Mouse (Mus musculus): Measurements from ENCODE around the gene Slc30a1. TPM values are rescaled to one million over a fixed set of nuclear protein-coding genes. Genes with fewer than 3 reads are reported as not detected.

Slc30a1 gene
- polyA plus RNA-seq, 1 experiment from 2014 or later = 4.5 TPM

DNA sequence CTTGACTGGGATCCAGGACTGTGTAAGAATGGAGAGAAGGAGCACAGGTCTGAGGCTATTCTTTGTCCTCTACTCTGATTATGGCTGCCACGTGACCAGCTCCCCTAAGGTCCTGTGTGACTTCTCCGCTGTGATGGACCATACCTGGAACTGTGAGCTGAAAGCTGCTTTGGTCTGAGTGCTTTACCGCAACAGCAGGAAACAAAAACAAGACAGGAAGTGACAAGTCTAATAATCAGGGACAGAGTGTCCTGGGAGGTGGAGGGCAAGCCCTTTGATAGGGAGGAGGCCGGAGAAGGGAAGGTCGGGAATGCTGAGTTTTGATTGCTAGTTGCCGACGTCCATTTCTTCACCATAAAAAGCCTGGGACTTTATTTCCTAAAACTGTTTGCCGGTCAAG lies 22.5 kb downstream of the Slc30a1 start:
- Histone ChIP-seq H3K27ac (no peak overlapping the region), H3K4me3 (replicated peaks) (no peak overlapping the region), H3K27me3 (replicated peaks) (no peaks in the 10 kb centered on the region), H3K4me2 (replicated peaks) (no peak overlapping the region), H3K9ac (no peak overlapping the region), H3K9me3 (no peaks in the 10 kb centered on the region), H3K4me1 (replicated peaks) (no peaks in the 10 kb centered on the region), H3K36me3 (no peaks in the 10 kb centered on the region)
- 67% methylated on average over 8 of the region's 8 CpGs for WGBS
- ATAC-seq = no peak

- Histone ChIP-seq H3K4me3 (replicated peaks) (no peak overlapping the region), H3K9me3 (no peaks in the 10 kb centered on the region), H3K36me3 (no peaks in the 10 kb centered on the region), H3K9ac (no peak overlapping the region), H3K27me3 (replicated peaks) (no peaks in the 10 kb centered on the region), H3K4me1 (replicated peaks) (no peaks in the 10 kb centered on the region), H3K27ac (no peak overlapping the region), H3K4me2 (replicated peaks) (no peak overlapping the region)
- ATAC-seq = no peak
- 72% methylated on average over 12 of the region's 12 CpGs for WGBS
These were observed 23.4 kb downstream of the Slc30a1 start for GRCm38 (mm10) chr1:191929897-191930524.

DNA sequence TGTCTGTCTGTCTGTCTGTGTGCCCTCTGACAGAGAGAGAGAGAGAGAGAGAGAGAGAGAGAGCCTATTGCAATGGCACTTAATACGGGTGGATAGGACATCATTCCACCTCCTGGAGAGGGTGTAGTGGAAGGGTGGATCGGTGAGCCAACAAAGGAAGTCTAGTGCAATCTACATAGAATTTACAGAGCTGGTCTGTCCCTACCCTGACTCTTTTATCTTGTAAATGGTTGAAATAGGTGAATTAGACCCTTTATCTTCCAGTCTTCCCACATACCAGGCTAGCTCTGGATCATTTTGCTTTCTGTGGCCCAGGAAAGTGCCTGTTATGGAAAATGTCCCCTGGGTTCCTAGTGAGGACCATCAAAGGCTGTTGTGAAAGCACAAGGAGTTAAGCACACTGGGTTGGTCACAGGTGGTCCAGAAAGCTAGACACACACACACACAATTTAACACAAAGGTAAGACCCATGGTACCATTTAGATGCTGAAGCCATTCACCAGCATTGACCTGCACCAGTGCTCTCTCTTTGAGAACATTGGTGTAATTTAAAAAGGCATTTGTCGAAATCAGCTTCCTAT lies 24.0 kb downstream of the Slc30a1 start:
- H3K4me1 ChIP-seq (replicated peaks) = no peaks in the 10 kb centered on the region
- no peak for ATAC-seq
- H3K36me3 ChIP-seq = no peaks in the 10 kb centered on the region
- H3K9ac ChIP-seq = no peak overlapping the region
- no peaks in the 10 kb centered on the region for H3K27me3 ChIP-seq (replicated peaks)
- H3K4me3 ChIP-seq (replicated peaks) = no peak overlapping the region
- H3K27ac ChIP-seq = no peak overlapping the region
- WGBS = 77% methylated on average over 3 of the region's 3 CpGs
- H3K4me2 ChIP-seq (replicated peaks) = no peak overlapping the region
- no peaks in the 10 kb centered on the region for H3K9me3 ChIP-seq

DNA sequence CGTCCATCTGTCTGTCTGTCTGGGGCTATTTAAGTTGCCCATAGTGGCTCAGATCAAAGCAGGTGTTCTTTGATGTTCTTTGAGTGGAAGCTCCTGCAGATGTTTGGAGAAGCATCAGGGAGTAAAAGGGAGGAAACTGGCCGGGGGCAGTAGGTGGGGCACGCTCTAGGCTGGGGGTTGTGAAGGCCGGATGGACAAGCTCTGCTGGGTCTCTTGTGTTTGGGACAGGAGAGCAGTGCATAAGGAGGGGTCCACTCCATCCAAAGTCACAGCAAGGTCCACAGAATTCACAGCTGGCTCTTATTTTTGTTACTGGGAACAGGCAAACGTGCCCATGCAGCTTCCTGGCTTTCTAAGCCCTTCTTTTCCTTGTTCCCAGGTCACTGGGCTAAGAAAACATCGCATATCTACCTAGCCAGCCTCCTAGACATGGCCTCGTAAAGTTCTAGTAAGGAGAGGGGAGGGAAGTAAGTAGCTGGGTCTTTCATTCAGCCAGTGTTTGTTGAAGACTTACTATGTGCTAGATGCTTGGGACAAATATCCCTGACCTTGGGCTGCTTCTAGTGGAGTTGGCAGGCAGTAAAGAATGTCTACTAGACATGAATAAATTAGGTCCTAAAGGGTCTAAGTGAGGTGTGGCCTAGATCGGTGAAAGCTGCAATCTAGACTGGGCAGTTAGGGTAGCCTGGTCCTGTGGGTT lies 25.9 kb downstream of the Slc30a1 start:
- 59% methylated on average over 8 of the region's 8 CpGs for WGBS

DNA sequence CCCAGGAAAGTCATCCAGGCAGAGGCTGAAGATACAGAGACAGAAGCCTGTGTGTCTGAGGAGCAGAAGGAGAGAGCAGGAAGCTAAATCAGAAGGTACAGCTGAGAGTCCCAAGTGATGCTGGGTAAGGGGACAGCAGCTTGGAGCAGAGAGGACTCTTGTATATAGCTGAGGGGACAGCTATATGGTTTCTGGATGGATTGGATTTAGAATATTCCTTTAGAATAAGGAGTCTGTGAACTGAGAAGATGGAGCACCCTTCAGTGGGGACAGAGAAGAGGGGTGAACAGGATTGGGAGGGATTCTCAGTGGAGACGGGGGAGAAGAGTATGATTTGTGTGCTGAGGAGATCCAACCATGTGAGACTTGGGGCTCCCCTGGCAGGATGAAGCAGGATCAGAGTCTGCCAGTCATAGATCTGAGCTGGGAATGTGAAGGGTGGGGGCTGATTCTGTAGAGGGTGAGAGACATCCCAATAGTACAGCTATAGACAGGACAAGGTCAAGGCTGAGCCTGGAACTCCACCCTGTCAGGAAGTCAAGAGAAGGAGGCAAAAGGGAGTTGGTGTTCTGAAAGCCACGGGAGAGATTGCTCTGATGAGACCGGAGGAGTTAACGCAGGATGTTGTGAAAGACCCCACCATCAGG lies 26.5 kb downstream of the Slc30a1 start:
- Histone ChIP-seq H3K4me1 (replicated peaks) (no peaks in the 10 kb centered on the region), H3K36me3 (no peaks in the 10 kb centered on the region), H3K4me2 (replicated peaks) (no peak overlapping the region), H3K9me3 (no peaks in the 10 kb centered on the region), H3K9ac (no peak overlapping the region), H3K4me3 (replicated peaks) (no peak overlapping the region), H3K27ac (no peak overlapping the region), H3K27me3 (replicated peaks) (no peaks in the 10 kb centered on the region)
- WGBS = 60% methylated on average over 4 of the region's 4 CpGs
- ATAC-seq = peak; percentile 47

More for the DNA sequence above, 25.9 kb downstream of the Slc30a1 start:
- Histone ChIP-seq H3K36me3 (no peaks in the 10 kb centered on the region), H3K4me1 (replicated peaks) (no peaks in the 10 kb centered on the region), H3K27ac (no peak overlapping the region), H3K4me2 (replicated peaks) (no peak overlapping the region), H3K9me3 (no peaks in the 10 kb centered on the region), H3K9ac (no peak overlapping the region), H3K4me3 (replicated peaks) (no peak overlapping the region), H3K27me3 (replicated peaks) (no peaks in the 10 kb centered on the region)
- ATAC-seq = no peak

DNA sequence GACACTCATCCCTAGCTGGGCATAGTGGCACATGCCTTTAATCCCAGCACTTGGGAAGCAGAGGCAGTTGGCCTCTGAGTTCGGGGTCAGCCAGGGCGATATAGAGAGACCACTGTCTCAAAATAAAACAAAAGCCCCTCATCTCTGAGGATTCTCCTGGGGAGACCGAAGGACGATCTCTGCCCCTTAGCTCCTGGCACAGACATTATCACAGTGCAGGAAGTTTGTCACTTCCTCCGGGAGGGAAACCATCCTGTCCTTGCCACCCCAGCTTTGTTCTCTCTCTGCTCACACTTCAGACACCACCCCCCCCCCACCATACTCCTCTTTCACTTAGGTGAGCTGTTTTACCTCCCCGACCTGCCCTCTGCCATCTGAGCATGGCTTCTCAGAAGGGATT lies 37.1 kb downstream of the Slc30a1 start:
- Histone ChIP-seq H3K36me3 (no peaks in the 10 kb centered on the region), H3K9ac (no peak overlapping the region), H3K4me2 (replicated peaks) (no peak overlapping the region), H3K4me3 (replicated peaks) (no peak overlapping the region), H3K9me3 (no peaks in the 10 kb centered on the region), H3K27me3 (replicated peaks) (no peaks in the 10 kb centered on the region), H3K4me1 (replicated peaks) (peaks cover 6% of the 10 kb centered on the region), H3K27ac (no peak overlapping the region)
- ATAC-seq = no peak
- WGBS = 75% methylated on average over 6 of the region's 6 CpGs

DNA sequence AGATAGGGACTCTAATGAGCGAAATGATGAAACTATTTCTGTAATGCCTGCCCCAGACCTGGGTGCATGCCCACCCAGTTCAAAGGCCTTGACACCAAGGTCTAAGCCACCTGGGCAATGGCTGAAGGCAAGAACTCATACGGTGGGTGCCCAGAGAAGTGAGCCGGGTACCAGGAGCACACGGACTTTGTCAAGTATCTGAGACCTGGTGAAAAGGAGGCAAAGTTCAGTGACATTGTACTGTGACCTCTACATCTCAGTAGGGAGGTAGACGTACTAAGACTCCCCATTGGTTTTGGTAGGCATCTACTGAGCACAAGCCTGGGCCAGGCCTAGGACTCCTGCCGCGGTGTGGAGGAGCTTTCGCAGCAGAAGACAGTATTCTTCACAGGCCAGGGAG lies 38.8 kb downstream of the Slc30a1 start:
- H3K36me3 ChIP-seq = no peaks in the 10 kb centered on the region
- no peaks in the 10 kb centered on the region for H3K27me3 ChIP-seq (replicated peaks)
- H3K4me2 ChIP-seq (replicated peaks) = no peak overlapping the region
- no peak overlapping the region for H3K9ac ChIP-seq
- 93% methylated on average over 8 of the region's 8 CpGs for WGBS
- ATAC-seq = no peak
- no peak overlapping the region for H3K27ac ChIP-seq
- H3K9me3 ChIP-seq = no peaks in the 10 kb centered on the region
- H3K4me1 ChIP-seq (replicated peaks) = peaks cover 6% of the 10 kb centered on the region
- no peak overlapping the region for H3K4me3 ChIP-seq (replicated peaks)

DNA sequence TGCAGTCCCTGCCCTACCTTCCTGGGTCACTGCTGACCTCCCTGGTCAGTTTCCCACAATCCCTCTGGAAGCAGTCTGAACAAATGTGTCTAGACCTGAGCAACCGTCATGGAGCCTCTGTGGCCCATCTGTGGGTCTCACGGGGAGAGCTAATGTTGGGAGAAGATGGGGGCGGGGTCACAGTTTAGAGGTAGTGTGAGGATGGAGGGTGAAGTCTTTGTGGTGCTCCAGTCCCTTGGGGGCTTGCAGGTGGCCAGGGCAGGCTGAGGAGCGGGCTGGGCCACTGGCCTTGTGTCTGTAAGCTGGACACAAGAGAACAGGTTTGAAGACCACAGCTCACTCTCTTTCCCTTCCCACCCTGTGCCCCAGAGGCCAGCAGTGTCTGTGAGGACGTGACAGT lies 39.2 kb downstream of the Slc30a1 start:
- Histone ChIP-seq H3K27ac (no peak overlapping the region), H3K36me3 (no peaks in the 10 kb centered on the region), H3K4me2 (replicated peaks) (no peak overlapping the region), H3K27me3 (replicated peaks) (no peaks in the 10 kb centered on the region), H3K4me3 (replicated peaks) (no peak overlapping the region), H3K4me1 (replicated peaks) (peaks cover 6% of the 10 kb centered on the region), H3K9me3 (no peaks in the 10 kb centered on the region), H3K9ac (no peak overlapping the region)
- ATAC-seq = no peak
- 73% methylated on average over 5 of the region's 5 CpGs for WGBS

DNA sequence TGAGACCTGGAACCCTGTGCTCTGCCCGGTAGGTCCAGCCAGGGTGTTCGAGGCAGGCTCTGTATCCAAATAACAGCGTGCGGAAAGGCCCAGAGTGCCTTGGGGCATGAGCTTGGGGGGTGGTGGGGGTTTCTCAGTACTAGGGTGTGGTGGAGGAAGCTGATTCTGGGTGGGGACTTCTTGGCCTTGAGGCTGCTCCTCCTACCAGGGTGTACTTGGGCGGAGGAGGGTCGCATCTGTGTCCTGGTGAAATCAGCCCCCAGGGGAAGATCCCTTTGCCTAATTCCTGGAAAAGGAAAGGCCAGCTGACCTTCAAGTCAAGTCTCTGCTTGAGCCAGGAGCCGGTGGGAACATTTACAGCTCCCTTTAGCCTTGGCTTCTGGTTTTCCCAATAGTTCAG lies 39.7 kb downstream of the Slc30a1 start:
- Histone ChIP-seq H3K27ac (no peak overlapping the region), H3K36me3 (no peaks in the 10 kb centered on the region), H3K9me3 (no peaks in the 10 kb centered on the region), H3K4me3 (replicated peaks) (no peak overlapping the region), H3K27me3 (replicated peaks) (no peaks in the 10 kb centered on the region), H3K9ac (no peak overlapping the region), H3K4me2 (replicated peaks) (no peak overlapping the region), H3K4me1 (replicated peaks) (peaks cover 6% of the 10 kb centered on the region)
- 68% methylated on average over 7 of the region's 7 CpGs for WGBS
- peak; percentile 36 for ATAC-seq

- Histone ChIP-seq H3K4me1 (replicated peaks) (peaks cover 6% of the 10 kb centered on the region), H3K27me3 (replicated peaks) (no peaks in the 10 kb centered on the region), H3K27ac (no peak overlapping the region), H3K4me2 (replicated peaks) (no peak overlapping the region), H3K9me3 (no peaks in the 10 kb centered on the region), H3K36me3 (no peaks in the 10 kb centered on the region), H3K9ac (no peak overlapping the region), H3K4me3 (replicated peaks) (no peak overlapping the region)
- 53% methylated on average over 2 of the region's 2 CpGs for WGBS
- peak; percentile 70; the same call in 1 of the 2 replicates for ATAC-seq
These were observed 40.3 kb downstream of the Slc30a1 start for GRCm38 (mm10) chr1:191946835-191947234.

GRCm38 (mm10) chr1:191947796-191948195 lies 41.2 kb downstream of the Slc30a1 start:
- WGBS = 78% methylated on average over 8 of the region's 8 CpGs
- no peak for ATAC-seq

DNA sequence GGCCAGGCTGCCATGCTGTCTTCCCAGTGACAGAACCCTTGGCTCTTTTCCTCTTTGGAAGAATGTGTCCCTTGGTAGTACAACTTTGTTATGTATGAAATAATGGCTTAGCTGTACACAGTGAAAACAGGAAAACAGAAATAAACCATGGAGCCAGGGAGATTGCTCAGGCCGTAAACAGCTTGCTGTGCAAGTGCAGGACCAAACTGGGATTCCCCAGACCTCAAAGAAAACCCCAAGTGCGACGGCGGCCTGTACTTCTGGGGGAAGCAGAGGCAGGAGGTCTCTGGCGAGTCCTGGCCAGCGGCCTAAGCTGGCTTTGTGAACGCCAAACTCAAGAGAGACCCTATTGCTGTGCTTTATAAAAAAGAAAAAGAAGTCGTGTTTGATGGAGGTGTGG lies 42.0 kb downstream of the Slc30a1 start:
- ATAC-seq = no peak
- Histone ChIP-seq H3K27ac (no peak overlapping the region), H3K4me2 (replicated peaks) (no peak overlapping the region), H3K36me3 (no peaks in the 10 kb centered on the region), H3K9me3 (no peaks in the 10 kb centered on the region), H3K27me3 (replicated peaks) (no peaks in the 10 kb centered on the region), H3K4me1 (replicated peaks) (peaks cover 6% of the 10 kb centered on the region), H3K9ac (no peak overlapping the region), H3K4me3 (replicated peaks) (no peak overlapping the region)
- WGBS = 77% methylated on average over 8 of the region's 8 CpGs

More at GRCm38 (mm10) chr1:191947796-191948195, 41.2 kb downstream of the Slc30a1 start:
- Histone ChIP-seq H3K4me3 (replicated peaks) (no peak overlapping the region), H3K27ac (no peak overlapping the region), H3K4me1 (replicated peaks) (peaks cover 6% of the 10 kb centered on the region), H3K9me3 (no peaks in the 10 kb centered on the region), H3K9ac (no peak overlapping the region), H3K27me3 (replicated peaks) (no peaks in the 10 kb centered on the region), H3K4me2 (replicated peaks) (no peak overlapping the region), H3K36me3 (no peaks in the 10 kb centered on the region)
